Mouse (Mus musculus) macrophage (primary cell): Measurements from ENCODE around the gene Lrrc40. TPM values are rescaled to one million over a fixed set of nuclear protein-coding genes. Genes with fewer than 3 reads are reported as not detected.

Experiments
- polyA plus RNA-seq: library from polyadenylated mRNA; stranded (reverse); fragments of 250-400 nt; gene quantifications from 3 replicates; pipeline ENCODE4 v1.2.4, GENCODE M21; 2018; ENCODE audit warnings: inconsistent platforms

Gene Lrrc40
- polyA plus RNA-seq, 1 experiment from 2014 or later: 13.5 TPM

Other genes with a start within 250 kb of the Lrrc40 start
- not detected in 3 replicates for gene Cth, start 111.6 kb upstream of the Lrrc40 start, polyA plus RNA-seq
- 21.4 to 42.3 TPM (median 29.9 TPM) in 3 replicates for gene Ankrd13c, start 89.4 kb upstream of the Lrrc40 start, polyA plus RNA-seq
- gene Srsf11, start within 50 bp of the Lrrc40 start, polyA plus RNA-seq: 69.0 to 102 TPM (median 89.7 TPM) in 3 replicates